In genomic region chr14:24900501-24901179, GRCm38 (mm10) we compare ENCODE assay signal across 7 mouse cellular contexts.
DNase-seq lines count a peak whose midpoint lies in the region; ATAC-seq and TF ChIP-seq lines count a peak whose summit lies in the region.

No protein-coding gene starts in this region.

- H3K4me1 ChIP-seq in heart, postnatal 0 days (ENCODE audit: control insufficient read depth, insufficient read depth) = peaks cover 11% of the 10 kb centered on the region
- peaks cover 24% of the 10 kb centered on the region for H3K4me1 ChIP-seq in limb, embryonic 11.5 days (ENCODE audit: control insufficient read depth, insufficient read depth, low read length)

- H3K4me2 ChIP-seq in heart, postnatal 0 days (ENCODE audit: low read depth, low read length) = no peak overlapping the region
- H3K4me2 ChIP-seq in limb, embryonic 11.5 days (ENCODE audit: low read depth, severe bottlenecking) = no peak overlapping the region

- no peak overlapping the region for H3K9ac ChIP-seq in heart, postnatal 0 days (replicated peaks; ENCODE audit: low read depth, low read length)
- no peak overlapping the region for H3K9ac ChIP-seq in limb, embryonic 11.5 days (ENCODE audit: low read length)

- no peak for TF ChIP-seq CTCF in heart, postnatal 0 days (IDR thresholded peaks at IDR 0.05; ENCODE audit: low read depth)

- no peak for TF ChIP-seq EP300 in heart, postnatal 0 days (IDR thresholded peaks at IDR 0.05; ENCODE audit: low read depth)

- no peaks in the 10 kb centered on the region for H3K9me3 ChIP-seq in heart, postnatal 0 days (replicated peaks; ENCODE audit: control insufficient read depth, low read length)
- no peaks in the 10 kb centered on the region for H3K9me3 ChIP-seq in limb, embryonic 11.5 days (ENCODE audit: control insufficient read depth, low read length)

- no peaks in the 10 kb centered on the region for H3K36me3 ChIP-seq in heart, postnatal 0 days (replicated peaks; ENCODE audit: control insufficient read depth, insufficient read depth, low read length)
- H3K36me3 ChIP-seq in limb, embryonic 11.5 days (ENCODE audit: control insufficient read depth, insufficient read depth, low read length) = no peaks in the 10 kb centered on the region

- ATAC-seq in heart, postnatal 0 days (ENCODE audit: insufficient read depth, low read depth) = peak; percentile 39
- peak; percentile 97 for ATAC-seq in limb, embryonic 11.5 days (ENCODE audit: insufficient number of reproducible peaks, low FRiP score, low TSS enrichment, low read depth)

- WGBS in heart, postnatal 0 days = 59% methylated on average over 13 of the region's 13 CpGs
- WGBS in limb, embryonic 11.5 days = 22% methylated on average over 13 of the region's 13 CpGs

- no peak overlapping the region for H3K4me3 ChIP-seq in heart, postnatal 0 days (ENCODE audit: low read depth, low read length)
- no peak overlapping the region for H3K4me3 ChIP-seq in limb, embryonic 11.5 days (ENCODE audit: low read depth, low read length)

- no peaks in the 10 kb centered on the region for H3K27me3 ChIP-seq in heart, postnatal 0 days (ENCODE audit: control insufficient read depth, insufficient read depth, low read length)
- H3K27me3 ChIP-seq in limb, embryonic 11.5 days (ENCODE audit: control insufficient read depth, insufficient read depth, low read length) = no peaks in the 10 kb centered on the region

- peak overlapping the region; percentile 65 for H3K27ac ChIP-seq in heart, postnatal 0 days (ENCODE audit: low read depth)
- H3K27ac ChIP-seq in limb, embryonic 11.5 days (replicated peaks; ENCODE audit: low read depth, low read length) = peak overlapping the region; percentile 91

- DNase-seq in R1 (ENCODE audit: low read depth, low spot score) = peak; percentile 3
- DNase-seq in embryo, embryonic 9.5 days (ENCODE audit: extremely low spot score) = peak; percentile 48
- peak; percentile 50 for DNase-seq in heart, postnatal 0 days (ENCODE audit: low spot score)
- peak; percentile 87 for DNase-seq in limb, embryonic 11.5 days (ENCODE audit: low spot score)
- DNase-seq in ovary, postnatal 10 days (ENCODE audit: low spot score) = no peak
- no peak for DNase-seq in c-Kit-positive CD71-positive TER-119-positive erythroid progenitor cells, embryonic 14.5 days (ENCODE audit: low spot score)
- DNase-seq in ovary, postnatal 14 days (ENCODE audit: low spot score) = no peak

Comparison
In these comparisons a context has a peak if more than half of its experiments do, and no peak if none do; other contexts are left out.
1. DNase-seq: peak in R1 (single experiment), embryo, embryonic 9.5 days (single experiment), heart, postnatal 0 days (single experiment) and limb, embryonic 11.5 days (single experiment); none in ovary, postnatal 10 days (single experiment), c-Kit-positive CD71-positive TER-119-positive erythroid progenitor cells, embryonic 14.5 days (single experiment) and ovary, postnatal 14 days (single experiment).